Mouse (Mus musculus) stomach, postnatal 0 days (tissue): Measurements from ENCODE around the gene Tmem259. TPM values are rescaled to one million over a fixed set of nuclear protein-coding genes. Genes with fewer than 3 reads are reported as not detected.

Experiments used
- ATAC-seq: fragments of 200-750 bp; cut with Nextera tagmentation; 2 replicates; pipeline ENCODE4 v1.8.0; 2017; ENCODE audit not compliant: low FRiP score, low TSS enrichment
- DNase-seq: peaks from one replicate; pipeline ENCODE4 v3.0.0-alpha.2; 2016; ENCODE audit warnings: low spot score
- H3K27ac ChIP-seq: fragments of 300-500 bp; sonication (generic); replicated peaks from 2 replicates; pipeline ENCODE4 v1.5.1; 2014; ENCODE audit warnings: mild to moderate bottlenecking, control low read depth
- H3K27me3 ChIP-seq: fragments of 300-500 bp; sonication (generic); 2 replicates; pipeline ENCODE4 v1.6.1; 2014; ENCODE audit warnings: low read length; ENCODE audit not compliant: control insufficient read depth, insufficient read depth
- H3K36me3 ChIP-seq: fragments of 300-500 bp; sonication (generic); 2 replicates; pipeline ENCODE4 v1.6.1; 2014; ENCODE audit warnings: low read length, mixed read lengths; ENCODE audit not compliant: control insufficient read depth, insufficient read depth
- H3K4me1 ChIP-seq: fragments of 300-500 bp; sonication (generic); replicated peaks from 2 replicates; pipeline ENCODE4 v1.6.1; 2014; ENCODE audit warnings: antibody characterized with exemption; ENCODE audit not compliant: control insufficient read depth, insufficient read depth
- H3K4me2 ChIP-seq: fragments of 300-500 bp; sonication (generic); replicated peaks from 2 replicates; pipeline ENCODE4 v1.6.1; 2014; ENCODE audit warnings: low read depth, mild to moderate bottlenecking, control low read depth, moderate library complexity
- H3K4me3 ChIP-seq: fragments of 300-500 bp; sonication (generic); 2 replicates; pipeline ENCODE4 v1.5.1; 2014; ENCODE audit warnings: low read depth, low read length, control low read depth
- H3K9ac ChIP-seq: fragments of 300-500 bp; sonication (generic); 2 replicates; pipeline ENCODE4 v1.6.1; 2014; ENCODE audit warnings: mild to moderate bottlenecking, low read length, control low read depth, mixed read lengths
- H3K9me3 ChIP-seq: fragments of 300-500 bp; sonication (generic); 2 replicates; pipeline ENCODE4 v1.6.1; 2016; ENCODE audit warnings: low read length; ENCODE audit not compliant: control insufficient read depth
- CTCF ChIP-seq: IDR thresholded peaks from 2 replicates; pipeline ENCODE4 v1.5.1; 2016; ENCODE audit warnings: antibody characterized with exemption, low read depth, mild to moderate bottlenecking, moderate library complexity
- EP300 ChIP-seq: optimal IDR thresholded peaks from 2 replicates; pipeline ENCODE3; 2016; ENCODE audit warnings: antibody characterized with exemption
- WGBS: fragments of 180-500 bp; shearing (Covaris S2); extraction: QIAGEN DNeasy Blood & Tissue Kit; methylation state at CpG from one replicate; pipeline ENCODE4 v1.1.7; 2014; 5-methylcytosine and 5-hydroxymethylcytosine counted together
- polyA plus RNA-seq: library from polyadenylated mRNA; unstranded; fragments of >200 nt; fragmentation: Nextera tagmentation; extraction: Ambion mirVana; gene quantifications from 2 replicates; pipeline ENCODE4 v1.2.1, GENCODE M21; 2015

Gene Tmem259
- polyA plus RNA-seq, 1 experiment from 2014 or later = 18.5 TPM

DNA sequence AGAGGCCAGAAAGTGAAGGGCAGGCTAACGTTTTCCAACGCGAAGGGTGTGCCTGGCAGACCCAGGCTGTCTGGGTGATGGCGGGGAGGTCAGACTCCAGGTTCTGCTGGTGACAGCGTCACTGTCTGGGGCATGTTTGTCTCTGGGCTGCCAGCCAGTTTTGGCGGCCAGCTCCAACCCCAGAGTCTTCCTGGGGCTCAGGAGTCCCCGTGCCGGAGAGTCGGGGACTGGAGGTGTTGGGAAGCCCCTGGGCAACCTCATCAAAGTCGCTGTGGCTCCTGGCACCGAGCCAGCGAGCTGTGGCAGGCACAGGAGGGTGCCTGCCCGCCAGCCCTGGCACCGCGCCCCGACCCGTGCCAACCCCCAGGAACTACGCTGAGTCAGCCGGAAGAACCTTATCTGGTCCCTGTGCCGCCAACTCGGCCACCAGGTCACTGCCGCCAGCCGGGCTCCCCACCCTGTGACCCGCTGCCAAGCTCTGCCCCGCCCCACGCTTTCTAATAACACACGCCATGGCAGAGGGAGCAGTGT is 47.2 kb downstream of the Tmem259 start:
- H3K4me1 ChIP-seq = peaks cover 23% of the 10 kb centered on the region
- H3K36me3 ChIP-seq = no peaks in the 10 kb centered on the region; the same call in 1 of the 2 replicates
- ATAC-seq (peak; percentile 79), DNase-seq (peak; percentile 92)
- peak overlapping the region; percentile 79 for H3K27ac ChIP-seq
- 34% methylated on average over 23 of the region's 27 CpGs for WGBS
- H3K4me2 ChIP-seq = peak overlapping the region; percentile 29
- peak overlapping the region; percentile 8; the same call in 1 of the 2 replicates for H3K4me3 ChIP-seq
- no peaks in the 10 kb centered on the region for H3K9me3 ChIP-seq
- no peak for TF ChIP-seq EP300
- TF ChIP-seq CTCF = no peak
- H3K9ac ChIP-seq = peak overlapping the region; percentile 27; the same call in 1 of the 2 replicates
- H3K27me3 ChIP-seq = no peaks in the 10 kb centered on the region

DNA sequence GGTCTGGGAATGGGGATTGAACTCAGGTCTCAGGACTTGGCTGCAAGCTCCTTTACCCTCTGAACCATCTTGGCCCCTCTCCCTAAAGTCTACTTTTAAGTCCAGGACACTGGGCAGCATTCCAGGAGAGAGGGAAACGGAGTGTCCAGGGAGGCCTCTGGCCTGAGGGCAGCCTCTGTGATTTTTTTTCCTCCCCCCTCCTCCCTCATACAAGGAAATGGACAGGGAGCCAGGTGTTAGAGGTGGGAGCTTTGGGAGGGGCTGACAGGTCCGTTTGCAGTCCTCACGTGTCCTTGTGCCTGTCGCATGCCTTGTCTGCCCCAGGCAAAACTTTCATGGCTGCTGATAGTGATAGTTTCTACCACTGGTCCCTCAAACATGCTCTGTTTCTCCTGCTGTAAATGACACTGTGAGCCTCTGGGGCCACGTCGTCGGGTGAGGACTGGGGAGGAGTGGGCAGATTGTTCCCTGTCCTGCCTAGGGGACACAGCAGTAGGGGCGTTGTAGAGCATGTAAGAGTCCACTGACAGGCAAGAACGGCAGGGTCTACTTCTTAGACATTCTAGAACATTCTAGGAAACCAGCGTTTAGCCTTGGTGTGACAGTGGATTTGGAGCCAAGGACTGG is 47.7 kb downstream of the Tmem259 start:
- Histone ChIP-seq H3K4me2 (peak overlapping the region; percentile 29; the same call in 1 of the 2 replicates), H3K9ac (0 out of 2 replicates have a peak overlapping the region, but pooled peaks have one; percentile 27), H3K4me3 (peak overlapping the region; percentile 8; the same call in 1 of the 2 replicates), H3K36me3 (peaks cover 2% of the 10 kb centered on the region; the same call in 1 of the 2 replicates), H3K27me3 (no peaks in the 10 kb centered on the region), H3K4me1 (peaks cover 23% of the 10 kb centered on the region), H3K27ac (peak overlapping the region; percentile 79), H3K9me3 (no peaks in the 10 kb centered on the region)
- 37% methylated on average over 10 of the region's 10 CpGs for WGBS
- no peak for TF ChIP-seq CTCF
- DNase-seq = peak; percentile 49
- 0 out of 2 replicates have a peak, but pooled peaks have one; percentile 2 for ATAC-seq

DNA sequence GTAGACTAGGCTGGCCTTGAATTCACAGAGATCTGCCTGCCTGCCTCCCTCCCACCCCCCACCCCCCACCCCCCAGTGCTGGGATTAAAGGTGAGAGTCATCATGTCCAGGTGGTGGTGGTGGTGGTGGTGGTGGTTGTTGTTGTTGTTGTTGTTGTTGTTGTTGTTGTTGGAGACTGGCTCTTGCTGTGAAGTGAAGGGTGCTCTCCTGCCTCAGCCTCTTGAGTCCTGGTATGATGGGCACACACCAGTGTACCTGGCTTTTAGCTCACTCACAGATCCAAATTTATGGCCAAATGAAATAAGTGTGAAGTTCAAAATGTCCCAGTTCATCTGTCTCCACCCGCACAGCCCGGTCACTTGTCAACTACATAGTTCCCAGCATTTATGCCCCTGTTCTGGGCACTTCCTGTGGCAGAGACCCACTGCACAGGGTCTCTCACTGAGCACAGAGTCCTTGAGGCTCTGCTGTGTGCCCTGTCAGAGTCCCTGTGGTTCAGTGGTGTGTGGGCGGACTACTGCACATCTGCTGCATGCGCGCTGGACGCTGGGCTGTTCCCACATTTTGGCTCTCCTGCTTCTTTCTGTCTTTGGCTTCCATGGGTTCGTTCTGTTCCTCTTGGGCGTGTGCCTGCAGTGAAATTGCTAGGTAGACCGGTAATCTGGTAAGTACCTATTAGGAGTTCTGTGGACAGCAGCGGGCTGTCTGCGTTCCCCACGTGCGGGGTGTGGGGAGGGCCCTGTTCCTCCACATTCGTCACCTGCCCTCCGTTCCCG is 49.1 kb downstream of the Tmem259 start:
- Histone ChIP-seq H3K27me3 (no peaks in the 10 kb centered on the region), H3K9me3 (no peaks in the 10 kb centered on the region), H3K4me1 (peaks cover 23% of the 10 kb centered on the region), H3K36me3 (peaks cover 2% of the 10 kb centered on the region; the same call in 1 of the 2 replicates), H3K9ac (no peak overlapping the region), H3K4me2 (no peak overlapping the region), H3K27ac (peak overlapping the region; percentile 69), H3K4me3 (no peak overlapping the region)
- DNase-seq (no peak), ATAC-seq (no peak)
- TF ChIP-seq CTCF (no peak), EP300 (no peak)
- WGBS = 81% methylated on average over 16 of the region's 16 CpGs

DNA sequence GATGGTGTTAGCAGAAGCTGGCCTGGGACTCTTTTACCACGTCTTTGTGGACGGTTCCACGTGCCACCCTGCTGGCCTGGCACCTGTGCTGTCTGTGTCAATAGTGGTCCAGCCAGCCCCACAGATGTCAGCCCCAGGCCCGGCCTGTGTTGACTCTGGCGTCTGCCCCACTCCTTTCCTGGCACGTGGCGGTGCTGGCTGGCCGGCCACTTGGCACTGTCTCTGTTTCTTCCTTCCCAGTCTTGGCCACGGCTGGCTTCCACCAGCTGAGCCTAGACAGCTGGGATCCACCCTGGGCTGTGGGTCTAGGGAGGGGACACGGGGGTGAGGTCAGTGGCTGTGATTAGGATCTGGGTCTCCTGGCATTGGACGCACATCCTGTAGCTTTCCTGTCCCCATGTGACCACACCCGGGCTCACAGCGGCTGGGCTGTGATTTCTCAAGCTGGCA is 49.8 kb downstream of the Tmem259 start:
- H3K4me1 ChIP-seq = peaks cover 23% of the 10 kb centered on the region
- no peaks in the 10 kb centered on the region for H3K27me3 ChIP-seq
- DNase-seq = peak; percentile 78
- TF ChIP-seq CTCF (no peak), EP300 (no peak)
- no peak overlapping the region; the same call in 1 of the 2 replicates for H3K4me2 ChIP-seq
- no peak overlapping the region for H3K9ac ChIP-seq
- H3K9me3 ChIP-seq = no peaks in the 10 kb centered on the region
- WGBS = 20% methylated on average over 13 of the region's 13 CpGs
- H3K36me3 ChIP-seq = peaks cover 2% of the 10 kb centered on the region; the same call in 1 of the 2 replicates
- H3K27ac ChIP-seq = peak overlapping the region; percentile 69
- no peak overlapping the region for H3K4me3 ChIP-seq
- ATAC-seq = peak; percentile 46

DNA sequence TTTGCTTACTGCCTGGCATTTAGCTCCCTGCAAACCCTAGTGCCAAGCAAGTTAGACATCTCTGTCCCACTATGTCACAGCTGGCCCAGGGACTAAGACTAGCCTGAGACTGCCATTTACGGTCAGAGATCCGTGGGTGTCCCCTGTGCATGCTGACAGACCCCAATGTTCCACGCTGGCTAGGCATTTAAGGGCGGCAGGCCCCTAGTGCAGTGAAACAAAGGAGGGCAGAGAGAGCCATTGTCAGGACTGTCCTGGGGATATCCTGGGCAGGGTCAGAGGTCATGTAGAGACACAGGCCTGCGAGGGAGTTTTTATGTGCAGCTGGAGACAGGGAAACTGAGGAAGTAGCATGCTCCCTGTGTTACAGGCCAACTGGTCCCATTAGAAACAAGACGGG is 50.3 kb downstream of the Tmem259 start:
- TF ChIP-seq EP300 (no peak), CTCF (no peak)
- Histone ChIP-seq H3K4me3 (no peak overlapping the region), H3K27ac (peak overlapping the region; percentile 69), H3K4me1 (peaks cover 25% of the 10 kb centered on the region), H3K27me3 (no peaks in the 10 kb centered on the region), H3K9ac (no peak overlapping the region), H3K36me3 (peaks cover 2% of the 10 kb centered on the region; the same call in 1 of the 2 replicates), H3K9me3 (no peaks in the 10 kb centered on the region), H3K4me2 (no peak overlapping the region)
- no peak for DNase-seq
- WGBS = 69% methylated on average over 6 of the region's 6 CpGs
- no peak for ATAC-seq
